Mouse (Mus musculus): ENCODE measurements around the gene Snph.

GRCm38 (mm10) chr2:151542323-151543062, 89.9 kb downstream of the Snph start, which contains the start of gene Fkbp1a:
- TF ChIP-seq POLR2A (IDR thresholded peaks at IDR 0.05; ENCODE audit: borderline replicate concordance, insufficient read depth, low read length): peak; percentile 81
- TF ChIP-seq CTCF (IDR thresholded peaks at IDR 0.05; ENCODE audit: borderline replicate concordance, insufficient read depth, low read depth, low read length): no peak
